ENCODE assay signal across 13 mouse cellular contexts in the genomic region with DNA sequence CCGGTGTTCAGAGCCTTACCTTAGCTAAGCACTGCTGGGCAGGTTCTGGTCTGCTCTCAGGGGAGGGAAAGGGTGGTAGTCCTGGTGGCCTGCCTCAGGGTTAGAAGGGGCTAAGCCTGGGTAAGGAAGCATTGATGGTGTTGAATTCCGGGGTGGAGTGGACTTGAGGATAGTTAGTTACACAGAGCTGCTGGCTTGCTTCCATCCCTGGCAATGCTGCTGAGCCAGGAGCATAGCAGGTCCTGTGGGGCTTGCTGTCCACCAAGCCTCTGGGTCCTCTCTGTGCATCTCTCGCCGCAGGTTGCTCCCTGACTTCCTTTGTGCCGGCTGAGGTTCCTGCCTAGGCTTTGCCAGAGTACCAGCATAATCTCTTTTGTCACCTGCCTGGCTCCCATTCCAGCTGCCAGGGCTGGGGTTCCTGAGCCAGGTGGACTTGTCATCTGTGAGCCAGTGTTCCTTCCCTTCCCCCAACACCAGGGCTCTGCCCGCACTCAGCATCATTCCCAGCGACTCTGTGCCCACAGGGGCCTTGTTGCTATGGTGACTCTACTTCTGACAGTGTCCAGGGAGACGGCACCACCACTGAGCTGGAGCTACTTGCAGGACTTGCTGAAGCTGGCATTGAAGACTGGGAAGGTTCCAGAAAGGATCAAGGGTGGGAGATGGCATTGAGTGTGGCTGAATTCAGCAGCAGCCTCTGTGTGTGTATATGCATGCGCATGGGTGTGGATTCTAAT.
DNase-seq lines count a peak whose midpoint lies in the region; ATAC-seq lines count a peak whose summit lies in the region.
"Had no signal": no experiment of that assay in that cellular context is flagged by ENCODE, and none has a peak within 500 bp of the region (broad histone marks: within the 10 kb centered on the region; RNA-seq: fewer than 3 reads in every experiment).

No protein-coding gene starts in this region.

- 0 out of 2 replicates have a peak, but pooled peaks cover 7% of the 10 kb centered on the region for H3K27me3 ChIP-seq in hindbrain, embryonic 13.5 days
- H3K27me3 ChIP-seq: embryonic facial prominence, embryonic 12.5 days; kidney, embryonic 15.5 days had no signal

- no peak overlapping the region for H3K9ac ChIP-seq in hindbrain, embryonic 13.5 days
- H3K9ac ChIP-seq: embryonic facial prominence, embryonic 12.5 days; kidney, embryonic 15.5 days; midbrain, embryonic 12.5 days had no signal

- H3K4me3 ChIP-seq in hindbrain, embryonic 13.5 days = no peak overlapping the region
- H3K4me3 ChIP-seq: embryonic facial prominence, embryonic 12.5 days; heart, adult 2 months; kidney, embryonic 15.5 days; midbrain, embryonic 12.5 days had no signal

- peak; percentile 21 for DNase-seq in embryo, embryonic 10.5 days (ENCODE audit: low spot score)
- no peak for DNase-seq in embryo, embryonic 11 days
- DNase-seq in left cerebral cortex, postnatal 14 days (ENCODE audit: low spot score in 2 of 2) = peak; percentile 65 to 75
- DNase-seq in left cerebral cortex, postnatal 25 days (ENCODE audit: low spot score in 2 of 2) = no peak
- peak; percentile 81 for DNase-seq in retina, postnatal 1 day
- DNase-seq in heart, adult 9 months (ENCODE audit: low spot score in 2 of 2) = no peak
- no peak for DNase-seq in urinary bladder, adult 2 months (ENCODE audit: low spot score)
- DNase-seq: adrenal gland, postnatal 25 days; heart, adult 2 months had no signal

- H3K36me3 ChIP-seq in hindbrain, embryonic 13.5 days = no peaks in the 10 kb centered on the region
- H3K36me3 ChIP-seq: embryonic facial prominence, embryonic 12.5 days; kidney, embryonic 15.5 days; midbrain, embryonic 12.5 days had no signal

- peaks cover 55% of the 10 kb centered on the region for H3K4me1 ChIP-seq in hindbrain, embryonic 13.5 days (replicated peaks)

- peak overlapping the region; percentile 36; the same call in 1 of the 2 replicates for H3K27ac ChIP-seq in hindbrain, embryonic 13.5 days
- H3K27ac ChIP-seq: embryonic facial prominence, embryonic 12.5 days; heart, adult 2 months; kidney, embryonic 15.5 days; midbrain, embryonic 12.5 days had no signal

- no peak overlapping the region for H3K4me2 ChIP-seq in hindbrain, embryonic 13.5 days
- H3K4me2 ChIP-seq: embryonic facial prominence, embryonic 12.5 days; kidney, embryonic 15.5 days; midbrain, embryonic 12.5 days had no signal

- no peak for ATAC-seq in hindbrain, embryonic 13.5 days (ENCODE audit: low FRiP score)

- WGBS in hindbrain, embryonic 13.5 days = 48% methylated on average over 9 of the region's 9 CpGs

- intact Hi-C loops in left cerebral cortex, postnatal 14 days (cut with DNase I) = no loop called here
- intact Hi-C loops in left cerebral cortex, postnatal 25 days (cut with DNase I) = no loop called here

- no peaks in the 10 kb centered on the region for H3K9me3 ChIP-seq in hindbrain, embryonic 13.5 days
- H3K9me3 ChIP-seq: embryonic facial prominence, embryonic 12.5 days; kidney, embryonic 15.5 days; midbrain, embryonic 12.5 days had no signal

Comparison
In these comparisons a context has a peak if more than half of its experiments do, and no peak if none do; other contexts are left out.
1. DNase-seq: peak in embryo, embryonic 10.5 days (single experiment), left cerebral cortex, postnatal 14 days (2 of 2) and retina, postnatal 1 day (single experiment); none in embryo, embryonic 11 days (single experiment), left cerebral cortex, postnatal 25 days (0 of 2), heart, adult 9 months (0 of 2) and urinary bladder, adult 2 months (single experiment).